Mouse (Mus musculus) midbrain, embryonic 11.5 days (tissue): ENCODE measurements at regions not wholly inside any gene's neighbourhood (a gene's known extent, or its start where the extent isn't known, plus 50 kb on each side); places are given as distances from the start of the nearest gene placed in this dataset.
A peak's percentile ranks its signal among the peaks of the same experiment; 100 is the strongest.

Source experiments
- ATAC-seq: fragments of 200-750 bp; cut with Nextera tagmentation; 2 replicates; pipeline ENCODE4 v1.8.0; 2017; ENCODE audit warnings: moderate TSS enrichment, moderate library complexity; ENCODE audit not compliant: low FRiP score
- DNase-seq: peaks from one replicate; pipeline ENCODE4 v3.0.0; 2015; ENCODE audit warnings: low spot score; ENCODE audit errors: missing footprints
- H3K27ac ChIP-seq: fragments of 300-500 bp; sonication (generic); 2 replicates; pipeline ENCODE4 v1.5.1; 2014; ENCODE audit warnings: low read depth, low read length
- H3K27me3 ChIP-seq: fragments of 300-500 bp; sonication (generic); 2 replicates; pipeline ENCODE4 v1.6.1; 2014; ENCODE audit warnings: mild to moderate bottlenecking, low read length, moderate library complexity, mixed read lengths; ENCODE audit not compliant: control insufficient read depth, insufficient read depth
- H3K36me3 ChIP-seq: fragments of 300-500 bp; sonication (generic); 2 replicates; pipeline ENCODE4 v1.6.1; 2014; ENCODE audit warnings: mild to moderate bottlenecking, low read length, moderate library complexity, mixed read lengths; ENCODE audit not compliant: control insufficient read depth, insufficient read depth
- H3K4me1 ChIP-seq: fragments of 300-500 bp; sonication (generic); 2 replicates; pipeline ENCODE4 v1.6.1; 2014; ENCODE audit warnings: low read length; ENCODE audit not compliant: control insufficient read depth, insufficient read depth
- H3K4me2 ChIP-seq: fragments of 300-500 bp; sonication (generic); 2 replicates; pipeline ENCODE4 v1.6.1; 2014; ENCODE audit warnings: mild to moderate bottlenecking, moderate library complexity
- H3K4me3 ChIP-seq: fragments of 300-500 bp; sonication (generic); 2 replicates; pipeline ENCODE4 v1.5.1; 2014; ENCODE audit warnings: low read depth, low read length
- H3K9ac ChIP-seq: fragments of 300-500 bp; sonication (generic); 2 replicates; pipeline ENCODE4 v1.6.1; 2014; ENCODE audit warnings: low read length
- H3K9me3 ChIP-seq: fragments of 300-500 bp; sonication (generic); 2 replicates; pipeline ENCODE4 v1.6.1; 2016; ENCODE audit warnings: low read length; ENCODE audit not compliant: control insufficient read depth
- WGBS: fragments of 180-500 bp; shearing (Covaris S2); extraction: QIAGEN DNeasy Blood & Tissue Kit; methylation state at CpG from one replicate; pipeline ENCODE4 v1.1.7; 2014; 5-methylcytosine and 5-hydroxymethylcytosine counted together

DNA sequence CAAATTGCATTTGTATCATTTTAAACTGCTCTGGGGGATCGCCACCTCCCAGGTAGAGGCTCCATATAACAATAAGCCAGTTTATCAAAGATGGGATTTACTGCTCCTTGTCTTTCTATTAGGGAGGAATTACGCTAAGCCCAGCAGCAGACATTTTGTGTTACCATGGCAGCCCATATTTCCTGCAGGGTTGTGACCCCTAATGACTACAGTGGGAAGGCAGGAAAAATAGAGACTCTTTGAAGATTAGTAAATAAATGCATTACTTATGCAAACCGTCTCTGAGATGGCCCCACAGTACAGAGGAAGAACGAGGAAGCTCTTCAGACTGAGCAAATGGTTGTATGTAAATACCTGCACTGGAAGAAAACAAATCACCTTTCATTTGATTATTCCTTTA, 237.5 kb upstream of the Zic3 start:
- no peaks in the 10 kb centered on the region for H3K36me3 ChIP-seq
- ATAC-seq = 0 out of 2 replicates have a peak, but pooled peaks have one; percentile 35
- H3K27ac ChIP-seq = no peak overlapping the region
- no peaks in the 10 kb centered on the region for H3K4me1 ChIP-seq
- no peak overlapping the region for H3K4me3 ChIP-seq
- no peak for DNase-seq
- H3K4me2 ChIP-seq = no peak overlapping the region
- no peaks in the 10 kb centered on the region for H3K9me3 ChIP-seq
- WGBS = 31% methylated on average over 4 of the region's 4 CpGs
- no peaks in the 10 kb centered on the region for H3K27me3 ChIP-seq
- no peak overlapping the region for H3K9ac ChIP-seq

DNA sequence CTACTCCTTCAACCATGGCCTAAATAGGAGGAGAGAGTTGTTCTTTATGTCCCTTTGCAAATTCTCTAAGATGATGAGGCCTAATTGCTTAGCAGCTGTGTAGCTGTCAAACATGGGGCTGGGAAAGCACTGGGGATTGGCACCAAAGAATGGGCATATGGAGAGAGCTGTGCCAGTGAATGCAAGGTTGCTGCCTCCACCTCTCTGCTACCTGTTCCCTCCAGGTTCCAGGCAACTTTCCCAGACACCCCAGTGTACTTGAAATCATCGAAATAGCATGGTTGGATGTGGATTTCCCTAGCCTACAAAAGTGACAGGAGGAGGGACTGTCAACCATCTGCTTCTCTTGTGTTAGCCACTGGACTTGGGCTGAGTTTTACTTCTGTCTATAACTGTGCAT, 234.9 kb upstream of the Zic3 start:
- DNase-seq (no peak), ATAC-seq (no peak)
- H3K4me3 ChIP-seq = no peak overlapping the region
- H3K36me3 ChIP-seq = no peaks in the 10 kb centered on the region
- no peaks in the 10 kb centered on the region for H3K4me1 ChIP-seq
- H3K9ac ChIP-seq = no peak overlapping the region
- no peak overlapping the region for H3K4me2 ChIP-seq
- no peaks in the 10 kb centered on the region for H3K27me3 ChIP-seq
- no peaks in the 10 kb centered on the region for H3K9me3 ChIP-seq
- no peak overlapping the region for H3K27ac ChIP-seq
- 69% methylated on average over 1 of the region's 1 CpGs for WGBS

DNA sequence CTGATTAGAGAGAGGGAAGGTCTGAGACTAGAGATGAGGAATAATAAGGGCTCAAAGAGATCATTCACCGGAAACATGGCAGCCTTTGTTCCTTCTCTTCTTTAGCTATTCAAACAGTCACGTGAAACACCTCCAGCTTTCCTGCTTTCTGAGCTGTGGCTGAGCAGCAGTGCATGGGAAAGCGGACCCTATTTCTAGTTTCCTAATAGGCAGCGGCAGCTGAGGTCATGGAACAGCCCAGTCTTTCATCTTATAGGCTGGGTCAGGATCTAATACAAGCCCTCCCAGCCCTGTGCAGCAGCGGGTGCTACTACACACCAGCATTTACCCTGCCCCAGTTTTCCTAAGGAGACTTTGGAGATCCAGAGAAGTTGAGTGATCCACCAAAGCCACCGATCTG, 224.5 kb upstream of the Zic3 start:
- no peak overlapping the region for H3K4me2 ChIP-seq
- peak overlapping the region; percentile 44; the same call in 1 of the 2 replicates for H3K27ac ChIP-seq
- no peak overlapping the region for H3K9ac ChIP-seq
- WGBS = 35% methylated on average over 6 of the region's 6 CpGs
- H3K4me1 ChIP-seq = peaks cover 4% of the 10 kb centered on the region; the same call in 1 of the 2 replicates
- no peaks in the 10 kb centered on the region for H3K27me3 ChIP-seq
- no peak overlapping the region for H3K4me3 ChIP-seq
- DNase-seq = peak; percentile 88
- no peaks in the 10 kb centered on the region for H3K36me3 ChIP-seq
- peak; percentile 83 for ATAC-seq
- no peaks in the 10 kb centered on the region for H3K9me3 ChIP-seq

DNA sequence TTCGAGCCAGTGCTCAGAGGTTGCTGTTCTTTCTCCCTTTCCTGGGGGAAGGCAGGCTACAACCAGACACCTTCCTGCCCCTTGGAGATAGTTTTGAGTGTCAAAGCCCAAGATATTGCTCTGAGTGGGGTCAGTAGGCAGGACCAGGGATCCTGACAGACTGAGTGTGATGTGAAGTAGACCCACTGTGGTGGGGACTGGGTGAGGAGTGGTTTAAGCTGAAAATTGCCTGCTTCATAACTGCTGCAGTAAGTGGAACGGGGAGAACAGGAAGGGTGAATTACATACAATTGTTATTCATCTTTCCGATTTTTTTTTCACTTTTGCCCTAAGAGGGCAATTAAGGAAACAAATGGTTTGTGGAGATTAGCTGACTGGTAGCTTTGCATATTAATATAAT, 224.1 kb upstream of the Zic3 start:
- peak overlapping the region; percentile 44; the same call in 1 of the 2 replicates for H3K27ac ChIP-seq
- peaks cover 4% of the 10 kb centered on the region; the same call in 1 of the 2 replicates for H3K4me1 ChIP-seq
- 38% methylated on average over 3 of the region's 3 CpGs for WGBS
- no peak overlapping the region for H3K9ac ChIP-seq
- H3K4me2 ChIP-seq = no peak overlapping the region
- DNase-seq (no peak), ATAC-seq (peak; percentile 57)
- no peaks in the 10 kb centered on the region for H3K36me3 ChIP-seq
- no peak overlapping the region for H3K4me3 ChIP-seq
- H3K27me3 ChIP-seq = no peaks in the 10 kb centered on the region
- H3K9me3 ChIP-seq = no peaks in the 10 kb centered on the region

DNA sequence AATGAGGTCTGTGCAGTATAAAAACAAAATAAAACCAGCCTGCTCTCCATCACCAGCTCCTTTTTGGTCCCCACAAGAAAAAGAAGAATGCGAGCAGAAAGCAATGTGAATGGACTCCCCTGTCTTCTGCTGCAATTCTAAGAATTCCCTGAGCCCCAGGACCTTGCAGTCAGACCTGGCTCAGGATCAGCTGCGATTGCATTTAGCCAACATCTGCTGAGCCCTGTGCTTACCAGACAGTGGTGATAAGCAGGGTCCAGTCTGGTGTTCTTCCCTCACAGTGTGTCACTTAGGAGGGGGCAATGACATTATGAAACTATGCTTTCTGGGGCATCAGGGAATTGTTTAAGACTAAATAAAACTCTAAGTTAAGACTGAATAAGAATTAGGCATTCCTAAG, 223.6 kb upstream of the Zic3 start:
- no peaks in the 10 kb centered on the region for H3K9me3 ChIP-seq
- peaks cover 4% of the 10 kb centered on the region; the same call in 1 of the 2 replicates for H3K4me1 ChIP-seq
- no peaks in the 10 kb centered on the region for H3K36me3 ChIP-seq
- H3K9ac ChIP-seq = no peak overlapping the region
- no peak for DNase-seq
- no peaks in the 10 kb centered on the region for H3K27me3 ChIP-seq
- no peak overlapping the region; the same call in 1 of the 2 replicates for H3K27ac ChIP-seq
- 23% methylated on average over 2 of the region's 2 CpGs for WGBS
- H3K4me3 ChIP-seq = no peak overlapping the region
- H3K4me2 ChIP-seq = no peak overlapping the region
- ATAC-seq = peak; percentile 59; the same call in 1 of the 2 replicates
